Mouse (Mus musculus) ES-E14 (cell line): ENCODE data around the gene Cxcr5.

ENCODE experiments used
- CHD2 ChIP-seq: IDR thresholded peaks from 2 replicates; pipeline ENCODE4 v1.6.1; 2014; ENCODE audit warnings: mild to moderate bottlenecking, low read depth, low read length, inconsistent platforms
- MAFK ChIP-seq: IDR thresholded peaks from 2 replicates; pipeline ENCODE4 v1.6.1; 2014; ENCODE audit warnings: mild to moderate bottlenecking, low read depth, low read length, inconsistent platforms; ENCODE audit not compliant: insufficient read depth
- ZNF384 ChIP-seq: IDR thresholded peaks from 2 replicates; pipeline ENCODE4 v1.6.1; 2012; ENCODE audit warnings: low read depth, low read length, inconsistent platforms

- TF ChIP-seq CHD2: no peak
- no peak for TF ChIP-seq ZNF384
- no peak for TF ChIP-seq MAFK
Observed at GRCm38 (mm10) chr9:44494261-44494862, 67.3 kb downstream of the Cxcr5 start.
